Mouse (Mus musculus): ENCODE data around the gene Sh3rf1.

GRCm38 (mm10) chr8:61359004-61359403, 135.3 kb downstream of the Sh3rf1 start:
- TF ChIP-seq POLR2A (IDR thresholded peaks at IDR 0.05; ENCODE audit: borderline replicate concordance, extremely low read depth, low read depth, low read length): no peak
- TF ChIP-seq CTCF (IDR thresholded peaks at IDR 0.05; ENCODE audit: insufficient read depth, low read length): no peak

Data from lung, adult 2 months (tissue).